Mouse (Mus musculus) lung, embryonic 15.5 days (tissue): ENCODE results near the gene Heatr5a. TPM values are rescaled to one million over a fixed set of nuclear protein-coding genes. Genes with fewer than 3 reads are reported as not detected.

ENCODE experiments used
- ATAC-seq: fragments of 200-750 bp; cut with Nextera tagmentation; 2 replicates; pipeline ENCODE4 v1.8.0; 2017; ENCODE audit warnings: moderate number of reproducible peaks, borderline replicate concordance; ENCODE audit not compliant: low FRiP score, low TSS enrichment; ENCODE audit errors: extremely low read depth
- H3K27ac ChIP-seq: fragments of 300-500 bp; sonication (generic); 2 replicates; pipeline ENCODE4 v1.5.1; 2015; ENCODE audit warnings: moderate library complexity, mild to moderate bottlenecking, inconsistent platforms
- H3K27me3 ChIP-seq: fragments of 300-500 bp; sonication (generic); 2 replicates; pipeline ENCODE4 v1.6.1; 2015; ENCODE audit warnings: inconsistent platforms
- H3K36me3 ChIP-seq: fragments of 300-500 bp; sonication (generic); 2 replicates; pipeline ENCODE4 v1.6.1; 2015; ENCODE audit warnings: inconsistent platforms
- H3K4me1 ChIP-seq: fragments of 300-500 bp; sonication (generic); 2 replicates; pipeline ENCODE4 v1.6.1; 2015; ENCODE audit warnings: inconsistent platforms
- H3K4me2 ChIP-seq: fragments of 300-500 bp; sonication (generic); 2 replicates; pipeline ENCODE4 v1.6.1; 2015; ENCODE audit warnings: inconsistent platforms, mild to moderate bottlenecking, moderate library complexity
- H3K4me3 ChIP-seq: fragments of 300-500 bp; sonication (generic); 2 replicates; pipeline ENCODE4 v1.5.1; 2015; ENCODE audit warnings: mild to moderate bottlenecking, inconsistent platforms
- H3K9ac ChIP-seq: fragments of 300-500 bp; sonication (generic); 2 replicates; pipeline ENCODE4 v1.6.1; 2015; ENCODE audit warnings: inconsistent platforms
- H3K9me3 ChIP-seq: fragments of 300-500 bp; sonication (generic); 2 replicates; pipeline ENCODE4 v1.6.1; 2016; ENCODE audit warnings: inconsistent platforms
- WGBS: fragments of 180-500 bp; shearing (Covaris S2); methylation state at CpG from one replicate; pipeline ENCODE4 v1.1.7; 2015; 5-methylcytosine and 5-hydroxymethylcytosine counted together
- polyA plus RNA-seq: library from polyadenylated mRNA; unstranded; fragments of >200 nt; fragmentation: Nextera tagmentation; extraction: Ambion mirVana; gene quantifications from 2 replicates; pipeline ENCODE4 v1.2.1, GENCODE M21; 2015

Gene Heatr5a
- polyA plus RNA-seq: 12.7 and 13.8 TPM in 2 replicates

- H3K9ac ChIP-seq: peak within 1 kb of the TSS; percentile 92
- H3K4me3 ChIP-seq: peak within 1 kb of the TSS; percentile 99
- no peaks in the 10 kb centered on the region for H3K9me3 ChIP-seq
- H3K4me1 ChIP-seq: peaks cover 14% of the 10 kb centered on the region; the same call in 1 of the 2 replicates
- H3K36me3 ChIP-seq: no peaks in the 10 kb centered on the region
- H3K4me2 ChIP-seq: peak within 1 kb of the TSS; percentile 54
- no peaks in the 10 kb centered on the region for H3K27me3 ChIP-seq
- under 1% methylated on average over 53 of the region's 53 CpGs for whole genome bisulfite sequencing
- peak within 1 kb of the TSS; percentile 94 for H3K27ac ChIP-seq
- peak; percentile 97 for ATAC-seq
Measured at GRCm38 (mm10) chr12:51971070-51971664, at the start of gene Heatr5a. Gene Heatr5a (minus strand): TSS chr12:51971321.

DNA sequence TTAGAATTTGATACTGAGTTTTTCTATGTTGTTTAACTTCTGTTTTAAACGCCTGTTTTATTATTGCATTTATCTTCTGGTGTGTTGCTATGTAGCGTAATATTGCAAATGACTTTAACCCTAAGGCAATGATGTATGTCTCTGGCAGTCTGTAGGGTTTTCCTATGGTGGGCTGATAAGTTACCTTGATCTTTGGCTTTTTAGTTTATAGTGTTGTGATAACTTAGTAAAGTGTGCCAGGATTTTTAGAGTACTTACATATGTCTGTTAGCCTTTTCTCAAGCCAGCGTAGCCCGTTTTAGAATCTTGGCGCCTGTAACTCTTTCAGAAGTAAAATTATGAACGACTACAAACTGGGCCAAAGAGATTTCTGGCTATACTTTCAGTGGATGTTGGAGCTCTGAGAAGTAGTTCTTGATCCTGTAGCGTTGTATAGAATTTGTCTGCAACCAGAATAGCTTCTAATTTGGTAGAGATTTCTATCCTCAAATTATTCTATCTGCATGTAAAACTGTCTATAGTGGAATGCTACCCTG, 43.4 kb upstream of the Heatr5a start:
- H3K9me3 ChIP-seq: no peaks in the 10 kb centered on the region

GRCm38 (mm10) chr12:52014044-52014443, 42.9 kb upstream of the Heatr5a start:
- H3K4me2 ChIP-seq: peak overlapping the region; percentile 17; the same call in 1 of the 2 replicates
- no peaks in the 10 kb centered on the region for H3K27me3 ChIP-seq
- H3K4me1 ChIP-seq: peaks cover 8% of the 10 kb centered on the region
- no peak overlapping the region for H3K27ac ChIP-seq
- H3K36me3 ChIP-seq: no peaks in the 10 kb centered on the region
- H3K9ac ChIP-seq: no peak overlapping the region
- H3K9me3 ChIP-seq: no peaks in the 10 kb centered on the region
- WGBS: 53% methylated on average over 11 of the region's 11 CpGs
- peak; percentile 73; the same call in 1 of the 2 replicates for ATAC-seq
- H3K4me3 ChIP-seq: no peak overlapping the region

More for the DNA sequence above, 43.4 kb upstream of the Heatr5a start:
- Histone ChIP-seq H3K36me3 (no peaks in the 10 kb centered on the region), H3K4me3 (no peak overlapping the region), H3K9ac (no peak overlapping the region), H3K4me1 (peaks cover 8% of the 10 kb centered on the region), H3K27me3 (no peaks in the 10 kb centered on the region), H3K4me2 (peak overlapping the region; percentile 17; the same call in 1 of the 2 replicates), H3K27ac (no peak overlapping the region)
- WGBS: 39% methylated on average over 7 of the region's 7 CpGs
- peak; percentile 82 for ATAC-seq

DNA sequence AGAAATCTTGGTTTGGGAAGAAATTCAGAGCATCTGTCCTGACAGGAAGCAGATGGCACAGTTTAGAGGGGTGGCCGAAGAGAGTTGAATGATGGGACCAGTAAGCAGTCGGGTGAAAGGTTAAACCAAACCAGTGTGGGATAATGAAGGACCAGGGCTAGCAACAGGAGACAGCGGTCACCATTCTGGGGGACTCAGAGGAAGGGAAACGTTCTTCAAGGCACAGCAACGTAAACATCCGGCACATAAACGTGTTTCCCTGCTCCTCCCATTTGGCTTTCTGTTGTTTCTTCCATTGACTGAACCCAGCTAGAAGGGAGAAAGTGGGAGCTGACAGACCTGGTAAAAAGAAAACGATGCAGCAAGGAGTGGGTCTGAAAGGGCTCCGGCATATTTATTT, 42.2 kb upstream of the Heatr5a start:
- no peak overlapping the region for H3K27ac ChIP-seq
- H3K4me1 ChIP-seq: peaks cover 8% of the 10 kb centered on the region
- no peak overlapping the region for H3K4me3 ChIP-seq
- WGBS: 13% methylated on average over 9 of the region's 9 CpGs
- no peaks in the 10 kb centered on the region for H3K27me3 ChIP-seq
- H3K4me2 ChIP-seq: peak overlapping the region; percentile 17; the same call in 1 of the 2 replicates
- no peaks in the 10 kb centered on the region for H3K9me3 ChIP-seq
- ATAC-seq: no peak; the same call in 1 of the 2 replicates
- H3K9ac ChIP-seq: no peak overlapping the region
- H3K36me3 ChIP-seq: no peaks in the 10 kb centered on the region

GRCm38 (mm10) chr12:52012159-52012558, 41.0 kb upstream of the Heatr5a start:
- Histone ChIP-seq H3K9ac (no peak overlapping the region), H3K4me2 (no peak overlapping the region), H3K4me3 (no peak overlapping the region), H3K9me3 (no peaks in the 10 kb centered on the region), H3K36me3 (no peaks in the 10 kb centered on the region), H3K27me3 (no peaks in the 10 kb centered on the region), H3K27ac (no peak overlapping the region), H3K4me1 (peaks cover 8% of the 10 kb centered on the region)
- ATAC-seq: no peak
- 33% methylated on average over 8 of the region's 8 CpGs for WGBS

GRCm38 (mm10) chr12:52010630-52010961, 39.5 kb upstream of the Heatr5a start:
- Histone ChIP-seq H3K4me2 (no peak overlapping the region), H3K4me1 (peaks cover 11% of the 10 kb centered on the region), H3K27ac (no peak overlapping the region), H3K9me3 (no peaks in the 10 kb centered on the region), H3K4me3 (no peak overlapping the region), H3K36me3 (no peaks in the 10 kb centered on the region), H3K9ac (no peak overlapping the region), H3K27me3 (no peaks in the 10 kb centered on the region)
- no peak for ATAC-seq
- WGBS: 55% methylated on average over 2 of the region's 2 CpGs

DNA sequence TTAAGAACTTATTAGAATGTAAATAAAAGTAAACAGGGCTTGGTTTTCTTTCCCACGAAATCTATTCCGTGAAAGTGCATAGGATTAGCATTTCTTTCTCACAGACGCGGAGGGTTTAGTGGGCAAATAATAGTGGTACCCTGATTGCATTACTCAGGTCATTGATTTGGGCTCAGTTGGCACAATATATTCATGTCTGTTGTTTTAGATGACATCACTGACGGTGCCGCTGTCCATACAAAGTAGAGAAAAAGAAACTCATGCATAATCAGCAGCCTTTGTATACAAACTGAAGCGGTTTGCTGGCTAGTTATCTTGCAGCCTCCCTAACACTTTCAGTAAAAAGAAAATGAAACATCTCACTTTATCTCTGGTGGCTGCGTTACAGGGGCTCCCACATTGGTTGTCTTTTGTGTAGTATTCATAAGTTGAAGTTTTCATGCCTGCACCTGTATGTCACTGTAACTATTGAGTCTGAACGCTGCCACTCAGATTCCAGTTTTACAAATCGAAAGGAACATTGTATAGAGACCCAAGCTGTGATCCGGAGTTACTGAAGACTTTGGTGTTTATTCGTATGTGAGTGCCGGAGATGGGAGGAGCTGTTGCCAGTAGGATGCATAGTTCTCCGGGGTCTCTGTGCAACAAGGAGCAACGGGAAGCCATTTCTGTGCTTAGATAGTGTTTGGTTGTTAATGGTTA, 39.0 kb upstream of the Heatr5a start:
- no peaks in the 10 kb centered on the region for H3K36me3 ChIP-seq
- WGBS: 59% methylated on average over 15 of the region's 15 CpGs
- no peaks in the 10 kb centered on the region for H3K9me3 ChIP-seq
- no peak overlapping the region for H3K4me3 ChIP-seq
- peaks cover 12% of the 10 kb centered on the region for H3K4me1 ChIP-seq
- ATAC-seq: no peak
- H3K9ac ChIP-seq: no peak overlapping the region
- no peak overlapping the region; the same call in 1 of the 2 replicates for H3K4me2 ChIP-seq
- H3K27me3 ChIP-seq: no peaks in the 10 kb centered on the region
- H3K27ac ChIP-seq: no peak overlapping the region

DNA sequence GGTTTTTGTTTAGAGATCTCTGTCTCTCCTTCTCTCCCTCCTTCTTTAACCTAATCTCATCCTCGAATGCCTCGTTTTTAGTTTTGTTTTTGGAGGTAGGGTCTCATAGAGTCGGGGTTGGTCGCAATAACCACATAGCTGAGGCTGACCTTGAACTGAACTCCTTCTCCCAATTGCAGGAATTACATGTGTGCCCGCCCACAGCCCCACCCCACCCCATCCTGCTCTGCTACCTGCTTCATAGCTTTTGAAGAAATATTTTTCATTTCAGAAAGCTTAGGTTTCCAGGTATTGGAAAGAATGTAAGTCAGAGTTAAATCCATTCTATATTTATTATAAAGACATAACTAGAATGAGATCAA, 35.5 kb upstream of the Heatr5a start:
- WGBS: 31% methylated on average over 5 of the region's 5 CpGs
- Histone ChIP-seq H3K4me3 (peak overlapping the region; percentile 63), H3K4me2 (peak overlapping the region; percentile 67), H3K4me1 (peaks cover 4% of the 10 kb centered on the region; the same call in 1 of the 2 replicates), H3K9ac (peak overlapping the region; percentile 28; the same call in 1 of the 2 replicates), H3K9me3 (no peaks in the 10 kb centered on the region), H3K27me3 (no peaks in the 10 kb centered on the region), H3K27ac (no peak overlapping the region), H3K36me3 (0 out of 2 replicates have a peak, but pooled peaks cover 4% of the 10 kb centered on the region)
- ATAC-seq: peak; percentile 46; the same call in 1 of the 2 replicates

- no peaks in the 10 kb centered on the region for H3K9me3 ChIP-seq
Measured at GRCm38 (mm10) chr12:52005877-52006632, 34.9 kb upstream of the Heatr5a start, which contains the start of gene Dtd2. Gene Dtd2 (minus strand): TSS chr12:52006501.

DNA sequence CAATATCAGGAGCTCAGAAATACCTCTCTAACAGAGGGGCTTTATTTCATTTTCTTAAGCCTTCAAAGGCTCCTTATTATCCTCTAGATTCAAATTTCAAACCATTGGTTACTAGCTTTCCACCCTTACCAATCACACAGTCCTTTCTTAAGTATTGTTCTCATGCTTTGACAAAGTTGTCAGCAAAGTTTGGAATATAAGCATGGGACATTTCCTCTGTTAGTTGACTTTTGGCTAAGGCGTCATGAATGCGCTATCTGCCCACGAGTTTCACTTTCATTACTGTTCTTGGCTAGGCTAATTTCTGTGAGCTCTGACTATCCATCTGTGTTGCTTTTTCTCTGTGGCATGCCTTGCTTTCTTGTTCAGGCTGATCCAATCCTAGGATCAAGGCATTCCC, 31.6 kb upstream of the Heatr5a start:
- ATAC-seq: no peak
- WGBS: 87% methylated on average over 3 of the region's 3 CpGs
- Histone ChIP-seq H3K9ac (no peak overlapping the region), H3K4me3 (no peak overlapping the region), H3K9me3 (no peaks in the 10 kb centered on the region), H3K4me1 (peaks cover 4% of the 10 kb centered on the region; the same call in 1 of the 2 replicates), H3K27ac (no peak overlapping the region), H3K4me2 (no peak overlapping the region), H3K36me3 (peaks cover 22% of the 10 kb centered on the region; the same call in 1 of the 2 replicates), H3K27me3 (no peaks in the 10 kb centered on the region)

More at GRCm38 (mm10) chr12:52005877-52006632, 34.9 kb upstream of the Heatr5a start, which contains the start of gene Dtd2:
- peak within 1 kb of the TSS; percentile 67 for H3K4me2 ChIP-seq
- peak within 1 kb of the TSS; percentile 63 for H3K4me3 ChIP-seq
- ATAC-seq: peak; percentile 97
- 0 out of 2 replicates have a peak, but pooled peaks cover 4% of the 10 kb centered on the region for H3K36me3 ChIP-seq
- no peaks in the 10 kb centered on the region for H3K27me3 ChIP-seq
- WGBS: 2% methylated on average over 46 of the region's 46 CpGs
- H3K9ac ChIP-seq: peak within 1 kb of the TSS; percentile 61
- peak within 1 kb of the TSS; percentile 65 for H3K27ac ChIP-seq
- H3K4me1 ChIP-seq: peaks cover 4% of the 10 kb centered on the region; the same call in 1 of the 2 replicates

DNA sequence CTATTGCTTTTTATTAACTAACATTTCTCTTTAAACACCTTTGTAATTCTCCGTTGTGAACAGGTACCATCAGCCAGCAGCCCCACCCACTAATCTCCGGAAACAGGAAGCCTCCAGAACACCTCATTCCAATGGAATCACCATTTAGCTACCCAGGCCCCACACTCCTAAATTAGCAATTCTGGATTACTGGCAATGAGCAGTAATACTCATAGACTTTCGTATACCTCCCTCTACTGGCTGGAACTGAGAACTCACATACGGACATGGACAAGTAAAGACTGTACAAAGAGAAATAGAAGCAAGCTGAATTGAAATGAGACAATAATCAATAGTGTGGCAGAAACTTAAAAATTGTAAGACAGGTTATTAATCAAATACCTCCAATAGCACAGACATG, 30.4 kb upstream of the Heatr5a start:
- no peak overlapping the region for H3K4me3 ChIP-seq
- H3K36me3 ChIP-seq: peaks cover 33% of the 10 kb centered on the region; the same call in 1 of the 2 replicates
- H3K4me1 ChIP-seq: peaks cover 4% of the 10 kb centered on the region; the same call in 1 of the 2 replicates
- 14% methylated on average over 4 of the region's 4 CpGs for WGBS
- H3K9me3 ChIP-seq: no peaks in the 10 kb centered on the region
- H3K27me3 ChIP-seq: no peaks in the 10 kb centered on the region
- 0 out of 2 replicates have a peak, but pooled peaks have one; percentile 47 for ATAC-seq
- no peak overlapping the region for H3K4me2 ChIP-seq
- no peak overlapping the region for H3K27ac ChIP-seq
- no peak overlapping the region for H3K9ac ChIP-seq
